Mouse (Mus musculus): ENCODE results near the gene Ctsh. TPM values are rescaled to one million over a fixed set of nuclear protein-coding genes. Genes with fewer than 3 reads are reported as not detected.

Gene Ctsh
- polyA plus RNA-seq, 2 experiments = 34.7 to 87.0 TPM

GRCm38 (mm10) chr9:90117234-90117633 is 63.3 kb downstream of the Ctsh start:
- H3K9ac ChIP-seq (replicated peaks) = no peak overlapping the region
- DNase-seq (ENCODE audit: low read depth in 3 of 3, low spot score in 3 of 3) (no peak), ATAC-seq (ENCODE audit: insufficient read depth) (no peak)
- H3K4me1 ChIP-seq (replicated peaks; ENCODE audit: control insufficient read depth in 2 of 2, insufficient read depth in 2 of 2, low read length in 1 of 2) = peaks cover 7 to 14% of the 10 kb centered on the region in 2 experiments
- H3K4me3 ChIP-seq (ENCODE audit: insufficient read depth in 1 of 2, low read depth in 2 of 2, low read length in 2 of 2) = no peak overlapping the region
- no peak for TF ChIP-seq CTCF (IDR thresholded peaks at IDR 0.05; ENCODE audit: low read depth)
- no peak for TF ChIP-seq EP300 (IDR thresholded peaks at IDR 0.05; ENCODE audit: low read depth)
- no peaks in the 10 kb centered on the region for H3K36me3 ChIP-seq (replicated peaks; ENCODE audit: control insufficient read depth, insufficient read depth, low read depth)
- no peaks in the 10 kb centered on the region for H3K27me3 ChIP-seq (ENCODE audit: control insufficient read depth, insufficient read depth, low read length)
- H3K9me3 ChIP-seq (ENCODE audit: control insufficient read depth, low read length) = no peaks in the 10 kb centered on the region
- no peak overlapping the region for H3K4me2 ChIP-seq (ENCODE audit: low read depth)
- H3K27ac ChIP-seq = no peak overlapping the region

- 45% methylated on average over 4 of the region's 4 CpGs for WGBS (ENCODE audit: insufficient replicate concordance)
- no peak for ATAC-seq (ENCODE audit: insufficient read depth)
- Histone ChIP-seq H3K4me1 (replicated peaks; ENCODE audit: control insufficient read depth in 2 of 2, insufficient read depth in 2 of 2, low read length in 1 of 2) (peaks cover 4% of the 10 kb centered on the region in 2 experiments; a peak in 2 of 4 replicates), H3K27me3 (ENCODE audit: control insufficient read depth, insufficient read depth, low read length) (no peaks in the 10 kb centered on the region), H3K9ac (replicated peaks) (no peak overlapping the region), H3K4me2 (ENCODE audit: low read depth) (no peak overlapping the region), H3K9me3 (ENCODE audit: control insufficient read depth, low read length) (no peaks in the 10 kb centered on the region), H3K36me3 (replicated peaks; ENCODE audit: control insufficient read depth, insufficient read depth, low read depth) (no peaks in the 10 kb centered on the region), H3K27ac (no peak overlapping the region), H3K4me3 (ENCODE audit: insufficient read depth in 1 of 2, low read depth in 2 of 2, low read length in 2 of 2) (no peak overlapping the region)
- TF ChIP-seq EP300 (IDR thresholded peaks at IDR 0.05; ENCODE audit: low read depth) = no peak
- TF ChIP-seq CTCF (IDR thresholded peaks at IDR 0.05; ENCODE audit: low read depth) = no peak
- no peak for DNase-seq (ENCODE audit: low read depth in 3 of 3, low spot score in 3 of 3)
Observed at GRCm38 (mm10) chr9:90122246-90122740, 68.3 kb downstream of the Ctsh start.

GRCm38 (mm10) chr9:90124156-90124872 is 70.4 kb downstream of the Ctsh start:
- no peak for TF ChIP-seq EP300 (IDR thresholded peaks at IDR 0.05; ENCODE audit: low read depth)
- TF ChIP-seq CTCF (IDR thresholded peaks at IDR 0.05; ENCODE audit: low read depth) = no peak
- H3K4me2 ChIP-seq (ENCODE audit: low read depth) = no peak overlapping the region
- H3K4me1 ChIP-seq (replicated peaks; ENCODE audit: control insufficient read depth in 2 of 2, insufficient read depth in 2 of 2, low read length in 1 of 2) = peaks cover 4% of the 10 kb centered on the region in 2 experiments; a peak in 2 of 4 replicates
- H3K27me3 ChIP-seq (ENCODE audit: control insufficient read depth, insufficient read depth, low read length) = no peaks in the 10 kb centered on the region
- WGBS (ENCODE audit: insufficient replicate concordance) = 55% methylated on average over 11 of the region's 11 CpGs
- H3K4me3 ChIP-seq (ENCODE audit: insufficient read depth in 1 of 2, low read depth in 2 of 2, low read length in 2 of 2) = no peak overlapping the region
- H3K27ac ChIP-seq = no peak overlapping the region
- no peaks in the 10 kb centered on the region for H3K36me3 ChIP-seq (replicated peaks; ENCODE audit: control insufficient read depth, insufficient read depth, low read depth)
- no peaks in the 10 kb centered on the region for H3K9me3 ChIP-seq (ENCODE audit: control insufficient read depth, low read length)
- H3K9ac ChIP-seq (replicated peaks) = no peak overlapping the region
- ATAC-seq (ENCODE audit: insufficient read depth) (no peak), DNase-seq (ENCODE audit: low read depth in 3 of 3, low spot score in 3 of 3) (no peak)

- DNase-seq (ENCODE audit: low read depth in 3 of 3, low spot score in 3 of 3) = no peak
Observed at GRCm38 (mm10) chr9:90124873-90125245, 70.9 kb downstream of the Ctsh start.

More at GRCm38 (mm10) chr9:90124873-90125245, 70.9 kb downstream of the Ctsh start:
- Histone ChIP-seq H3K4me3 (ENCODE audit: insufficient read depth in 1 of 2, low read depth in 2 of 2, low read length in 2 of 2) (no peak overlapping the region), H3K4me2 (ENCODE audit: low read depth) (no peak overlapping the region), H3K9ac (replicated peaks) (no peak overlapping the region), H3K27ac (no peak overlapping the region), H3K27me3 (ENCODE audit: control insufficient read depth, insufficient read depth, low read length) (no peaks in the 10 kb centered on the region), H3K9me3 (ENCODE audit: control insufficient read depth, low read length) (no peaks in the 10 kb centered on the region), H3K4me1 (replicated peaks; ENCODE audit: control insufficient read depth in 2 of 2, insufficient read depth in 2 of 2, low read length in 1 of 2) (peaks cover 4% of the 10 kb centered on the region in 2 experiments; a peak in 2 of 4 replicates), H3K36me3 (replicated peaks; ENCODE audit: control insufficient read depth, insufficient read depth, low read depth) (no peaks in the 10 kb centered on the region)
- no peak for TF ChIP-seq EP300 (IDR thresholded peaks at IDR 0.05; ENCODE audit: low read depth)
- 52% methylated on average over 8 of the region's 8 CpGs for WGBS (ENCODE audit: insufficient replicate concordance)
- no peak for ATAC-seq (ENCODE audit: insufficient read depth)

Other genes with a start within 250 kb of the Ctsh start
- 0.01 TPM in 2 replicates for gene Rasgrf1, start 144.2 kb upstream of the Ctsh start, polyA plus RNA-seq (2012; rRNA removed)
- gene Rasgrf1, start 144.2 kb upstream of the Ctsh start, polyA plus RNA-seq (2014; fragmentation: Nextera tagmentation; extraction: Ambion mirVana) = not detected in 2 replicates
- gene Morf4l1, start 60.6 kb downstream of the Ctsh start, polyA plus RNA-seq (2012; rRNA removed) = 91.7 and 128 TPM in 2 replicates
- 96.7 and 104 TPM in 2 replicates for gene Morf4l1, start 60.6 kb downstream of the Ctsh start, polyA plus RNA-seq (2014; fragmentation: Nextera tagmentation; extraction: Ambion mirVana)
- gene Adamts7, start 108.9 kb downstream of the Ctsh start, polyA plus RNA-seq (2012; rRNA removed) = 0.64 and 0.91 TPM in 2 replicates
- gene Adamts7, start 108.9 kb downstream of the Ctsh start, polyA plus RNA-seq (2014; fragmentation: Nextera tagmentation; extraction: Ambion mirVana) = 0.40 and 0.47 TPM in 2 replicates
- 9.8 and 10.1 TPM in 2 replicates for gene Tbc1d2b, start 216.7 kb downstream of the Ctsh start, polyA plus RNA-seq (2012; rRNA removed)
- gene Tbc1d2b, start 216.7 kb downstream of the Ctsh start, polyA plus RNA-seq (2014; fragmentation: Nextera tagmentation; extraction: Ambion mirVana) = 6.5 and 9.5 TPM in 2 replicates

All from liver, embryonic 14.5 days (tissue).